Mouse (Mus musculus) heart, adult 10 weeks (tissue): ENCODE measurements around the gene Skp2. TPM values are rescaled to one million over a fixed set of nuclear protein-coding genes. Genes with fewer than 3 reads are reported as not detected.

Experiments used
- polyA plus RNA-seq: library from polyadenylated mRNA; stranded (reverse); fragments of 350-450 nt; fragmentation: Illumina TruSeq; extraction: RNeasy Lipid Tissue Mini Kit (QIAGEN cat#74804); gene quantifications from one replicate; pipeline ENCODE4 v1.2.3, GENCODE M21; 2014; ENCODE audit warnings: low read depth, low replicate concordance

Skp2 gene
- 0.97 TPM for polyA plus RNA-seq

DNA sequence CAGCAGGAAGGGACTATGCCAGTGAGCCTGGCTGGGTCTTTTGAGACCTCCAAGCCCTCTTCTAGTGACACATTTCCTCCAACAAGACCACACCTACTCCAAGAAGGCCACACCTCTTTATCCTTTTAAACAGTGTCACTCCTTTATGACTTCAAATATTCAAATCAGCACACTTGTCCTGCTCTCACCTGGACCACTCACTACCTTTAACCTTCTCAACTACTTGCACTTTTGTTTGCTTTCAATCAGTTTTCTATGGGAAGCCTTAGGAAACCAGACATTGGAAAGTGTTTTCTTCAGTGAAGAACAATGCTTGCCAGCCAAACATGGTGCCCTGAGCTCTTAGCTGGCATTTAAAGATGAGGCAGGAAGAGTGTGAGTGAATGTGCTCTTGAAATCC, at the start of gene Skp2:
TSS of gene Skp2 (minus strand) at position 101 of the 400 bp plus-strand sequence.

DNA sequence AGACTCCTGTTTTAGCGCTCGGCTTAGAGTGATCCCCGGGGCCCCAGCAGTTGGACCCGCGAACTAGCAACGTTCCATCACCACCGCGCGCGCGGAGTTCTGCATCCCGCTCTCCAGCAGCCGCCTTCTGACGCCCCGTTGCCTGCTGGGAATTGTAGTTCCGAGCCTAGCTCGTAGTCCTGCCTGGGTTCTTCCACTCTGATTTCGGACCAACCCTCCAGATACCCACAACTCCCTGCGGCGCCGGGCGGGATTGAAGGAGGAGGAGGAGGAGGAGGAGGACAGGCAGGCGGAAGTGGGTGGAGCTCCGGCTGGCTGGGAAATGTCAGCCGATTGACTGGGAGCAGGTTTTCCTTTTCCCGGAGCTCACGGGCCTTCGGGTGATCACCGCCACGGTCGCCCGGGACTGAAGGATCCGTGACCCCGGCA, 15.0 kb downstream of the Skp2 start, which contains the start of gene Lmbrd2:
TSS of gene Lmbrd2 (plus strand) at position 299 of the 429 bp plus-strand sequence.

DNA sequence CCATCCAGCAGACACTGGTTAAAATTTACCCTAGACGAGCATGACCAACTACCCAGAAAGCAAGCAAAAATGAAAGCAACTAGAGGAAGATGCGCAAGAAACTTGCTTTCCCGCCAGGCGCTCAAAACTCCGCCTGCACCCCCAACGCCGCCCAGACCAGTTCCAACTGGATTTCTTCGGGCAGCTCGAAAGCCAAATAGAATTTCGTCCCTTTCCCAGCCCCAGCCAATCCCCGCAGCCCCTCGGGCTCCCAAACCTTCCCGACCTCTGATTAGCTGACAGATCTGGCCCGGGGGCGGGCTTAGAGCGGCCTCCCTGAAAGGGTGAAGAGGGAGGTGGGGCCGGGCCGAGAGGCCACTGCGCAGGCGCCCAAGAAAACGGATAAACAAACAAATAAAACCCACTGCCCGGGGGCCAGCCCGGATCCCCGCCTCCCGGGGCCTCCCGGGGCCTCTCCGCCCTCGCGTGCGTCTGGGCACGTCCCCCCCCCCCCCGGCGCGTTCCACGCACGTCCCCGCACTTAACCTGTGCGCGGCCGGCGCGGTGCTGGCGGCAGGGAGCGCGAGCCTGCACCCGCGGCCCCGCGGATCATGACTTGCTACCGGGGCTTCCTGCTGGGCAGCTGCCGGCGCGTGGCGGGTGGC, 84.2 kb downstream of the Skp2 start, which contains the start of gene Nadk2:
TSS of gene Nadk2 (plus strand) at position 349 of the 644 bp plus-strand sequence.

Other genes starting within 250 kb of the Skp2 start
- not detected for gene Ranbp3l, start 187.5 kb downstream of the Skp2 start, polyA plus RNA-seq
- 66.7 TPM for gene Nadk2, start 84.2 kb downstream of the Skp2 start, polyA plus RNA-seq
- 6.2 TPM for gene Lmbrd2, start 14.9 kb downstream of the Skp2 start, polyA plus RNA-seq
- gene Ugt3a1, start 121.5 kb upstream of the Skp2 start, polyA plus RNA-seq = not detected
- not detected for gene Ugt3a2, start 180.1 kb upstream of the Skp2 start, polyA plus RNA-seq